Mouse (Mus musculus) ES-Bruce4 (cell line): ENCODE data around the gene Fbxl17.

Experiments used
- CTCF ChIP-seq: IDR thresholded peaks from one replicate; pipeline ENCODE4 v1.8.1; 2011; ENCODE audit warnings: low read depth, low read length
- EP300 ChIP-seq: IDR thresholded peaks from 2 replicates; pipeline ENCODE4 v1.6.1; 2011; ENCODE audit warnings: low read depth, low read length; ENCODE audit not compliant: insufficient read depth
- POLR2A ChIP-seq: IDR thresholded peaks from one replicate; pipeline ENCODE4 v1.8.1; 2011; ENCODE audit warnings: low read length; ENCODE audit not compliant: insufficient read depth

- TF ChIP-seq CTCF, result no peak
- TF ChIP-seq EP300, result no peak
- no peak for TF ChIP-seq POLR2A
These were observed 259.1 kb downstream of the Fbxl17 start for GRCm38 (mm10) chr17:63240731-63241106.
